Mouse (Mus musculus) gastrocnemius, postnatal 25 days (tissue): ENCODE measurements around the gene Tubgcp4. TPM values are rescaled to one million over a fixed set of nuclear protein-coding genes. Genes with fewer than 3 reads are reported as not detected.

ENCODE experiments used
- DNase-seq: peaks from one replicate; pipeline ENCODE4 v3.0.0; 2022
- total RNA-seq, 2 experiments: library from RNA; stranded (reverse); gene quantifications; 1 replicate in 1 of 2; 2 replicates in 1 of 2; pipeline ENCODE4 v1.2.3; 2021

Gene Tubgcp4
- total RNA-seq, 2 experiments from 2014 or later: 9.9 to 11.8 TPM

DNA sequence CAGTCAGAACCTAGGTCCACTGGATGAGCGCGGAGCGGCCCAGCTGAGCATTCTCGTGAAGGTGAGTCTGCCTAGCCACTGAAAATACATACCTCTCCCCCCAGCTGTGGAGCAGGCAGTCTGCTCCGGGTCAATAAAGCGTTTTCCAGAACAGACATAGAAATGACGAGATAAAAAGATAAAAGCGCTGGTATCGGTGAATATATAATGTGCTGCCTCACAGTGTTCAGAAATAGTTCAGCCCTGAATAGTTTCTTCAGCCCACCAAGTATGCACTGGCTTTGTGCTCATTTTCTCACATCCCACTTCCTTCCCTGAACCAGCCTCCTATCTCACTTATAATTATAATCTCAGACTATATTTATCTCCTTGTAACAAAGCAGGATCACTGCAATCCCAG, 25.0 kb downstream of the Tubgcp4 start:
- DNase-seq: no peak

DNA sequence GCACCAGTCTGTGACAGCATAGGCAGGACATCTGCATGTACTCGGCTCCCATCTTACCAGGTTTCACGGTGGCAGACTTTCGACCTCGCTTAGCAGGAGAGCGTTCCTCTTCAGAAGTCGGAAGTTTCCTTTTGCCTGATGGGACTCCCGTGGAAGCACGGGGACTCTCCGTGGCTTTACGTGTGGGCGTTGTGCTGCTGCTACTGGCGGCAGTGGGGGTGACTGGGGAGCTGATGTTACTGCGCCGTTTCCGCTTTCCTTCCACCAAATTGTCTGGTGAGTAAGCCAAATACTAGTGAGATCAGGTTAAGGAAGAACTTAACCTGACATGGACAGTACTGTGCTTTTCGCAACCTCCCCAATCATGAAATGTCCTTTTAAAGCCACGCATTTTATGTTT, 33.8 kb downstream of the Tubgcp4 start:
- no peak for DNase-seq

DNA sequence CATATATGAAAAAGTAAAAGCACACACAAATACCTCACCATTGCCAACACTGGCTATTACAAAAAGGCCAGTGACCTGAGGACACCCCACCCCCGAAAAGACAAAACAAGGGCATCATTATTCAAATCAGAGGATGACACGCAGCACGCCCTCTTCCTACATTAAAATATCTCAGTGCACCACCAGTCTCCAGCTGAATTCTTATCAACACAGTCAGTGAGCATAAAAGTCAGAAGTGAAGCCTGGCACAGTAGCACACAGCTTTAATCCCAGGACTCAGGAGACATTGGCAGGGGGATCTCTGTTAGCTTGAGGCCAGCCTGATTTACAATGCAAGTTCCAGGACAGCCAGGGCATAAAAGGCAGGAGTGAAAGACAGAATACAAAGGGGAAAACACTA, 36.1 kb downstream of the Tubgcp4 start:
- no peak for DNase-seq

DNA sequence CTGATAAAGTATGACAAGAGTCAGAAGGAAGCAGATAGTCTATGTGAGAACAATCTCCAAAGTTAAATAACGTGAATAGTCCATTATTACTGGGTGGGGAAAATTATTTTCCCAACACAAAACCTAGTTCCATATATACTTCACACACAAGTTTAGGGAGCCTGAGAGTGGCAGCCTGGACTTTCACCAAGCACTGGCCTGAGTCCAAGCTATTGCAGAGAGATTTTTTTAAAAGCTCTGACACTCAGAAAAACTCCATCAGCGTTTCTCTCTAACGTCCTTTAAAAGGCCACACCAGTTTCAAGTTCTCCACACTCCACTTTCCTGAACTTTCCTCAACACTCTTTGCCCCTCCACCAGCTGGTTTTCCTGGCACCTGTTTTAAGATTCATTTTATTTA, 44.0 kb downstream of the Tubgcp4 start:
- no peak for DNase-seq

DNA sequence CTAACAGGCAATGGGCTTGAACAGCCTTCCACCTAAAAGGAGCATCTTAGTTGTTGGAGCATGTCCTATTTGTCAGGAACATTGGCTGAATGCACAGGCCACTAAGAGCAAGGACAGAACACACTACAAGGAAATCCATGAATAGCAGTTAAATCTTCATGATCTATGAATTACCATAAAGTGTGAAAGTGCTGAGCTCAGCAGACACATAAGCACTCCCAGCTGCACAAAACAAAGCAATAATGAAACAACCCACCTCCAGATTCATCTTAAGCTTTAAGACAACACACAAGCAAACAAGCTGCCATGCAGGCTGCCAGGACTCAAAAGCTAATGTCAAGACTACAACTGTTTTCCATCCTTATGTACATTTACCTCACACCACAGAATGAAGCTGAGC, 48.7 kb downstream of the Tubgcp4 start:
- no peak for DNase-seq

DNA sequence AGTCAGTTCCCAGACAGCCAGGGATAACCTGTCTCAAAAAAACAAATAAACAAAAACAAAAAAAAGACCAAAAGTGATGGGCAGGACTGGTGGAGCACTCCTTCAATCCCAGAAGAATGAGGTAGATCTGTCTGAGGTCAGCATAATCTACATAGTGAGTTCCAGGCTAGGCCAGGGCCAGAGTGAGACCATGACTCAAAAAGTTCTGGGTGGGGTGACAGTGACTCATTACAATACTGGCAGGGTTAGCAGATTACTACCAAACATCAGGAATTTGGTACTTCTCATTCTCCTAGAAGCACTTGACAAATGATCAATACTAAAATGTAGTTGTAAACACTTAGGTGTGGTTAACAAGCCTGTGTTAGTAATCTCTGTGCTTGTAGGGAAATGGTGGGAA, 49.5 kb downstream of the Tubgcp4 start:
- no peak for DNase-seq

DNA sequence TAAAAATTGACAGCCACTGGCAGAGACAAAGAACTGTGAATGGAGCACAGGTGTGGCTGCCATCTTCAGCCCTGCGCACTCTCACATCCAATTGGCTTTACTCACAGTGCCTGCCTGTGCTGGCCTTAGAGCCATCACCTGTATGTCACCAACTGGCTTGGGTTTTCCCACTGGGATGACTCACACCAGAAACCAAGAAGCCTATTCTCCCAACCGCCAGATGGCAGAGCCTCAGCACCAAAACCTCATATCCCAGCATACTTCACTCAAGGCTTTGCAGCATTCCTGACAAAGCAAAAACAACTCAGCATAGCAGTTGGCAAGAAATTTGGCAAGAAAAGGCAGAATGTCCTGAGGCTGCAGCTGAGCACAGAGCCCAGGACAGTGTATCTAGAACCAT, 52.6 kb downstream of the Tubgcp4 start:
- DNase-seq: no peak

DNA sequence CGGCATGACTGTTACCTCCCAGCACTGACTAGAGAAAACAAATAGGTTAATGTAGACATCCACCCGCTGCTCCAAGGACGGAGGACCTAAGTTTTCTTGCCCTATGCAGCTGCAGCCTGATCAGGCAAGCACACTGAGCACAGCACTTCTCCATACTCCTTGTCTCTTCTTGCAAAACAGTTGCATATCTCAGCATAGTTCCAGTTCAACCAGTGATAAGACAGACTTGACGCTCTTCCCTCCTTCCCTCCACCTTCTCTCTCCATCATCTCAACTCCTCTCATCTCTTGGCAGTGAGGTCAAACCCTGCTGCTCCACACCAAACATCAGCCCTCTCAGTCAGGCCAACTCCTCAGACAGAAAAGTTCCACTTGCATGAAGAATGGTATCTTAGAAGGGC, 57.7 kb downstream of the Tubgcp4 start:
- no peak for DNase-seq

DNA sequence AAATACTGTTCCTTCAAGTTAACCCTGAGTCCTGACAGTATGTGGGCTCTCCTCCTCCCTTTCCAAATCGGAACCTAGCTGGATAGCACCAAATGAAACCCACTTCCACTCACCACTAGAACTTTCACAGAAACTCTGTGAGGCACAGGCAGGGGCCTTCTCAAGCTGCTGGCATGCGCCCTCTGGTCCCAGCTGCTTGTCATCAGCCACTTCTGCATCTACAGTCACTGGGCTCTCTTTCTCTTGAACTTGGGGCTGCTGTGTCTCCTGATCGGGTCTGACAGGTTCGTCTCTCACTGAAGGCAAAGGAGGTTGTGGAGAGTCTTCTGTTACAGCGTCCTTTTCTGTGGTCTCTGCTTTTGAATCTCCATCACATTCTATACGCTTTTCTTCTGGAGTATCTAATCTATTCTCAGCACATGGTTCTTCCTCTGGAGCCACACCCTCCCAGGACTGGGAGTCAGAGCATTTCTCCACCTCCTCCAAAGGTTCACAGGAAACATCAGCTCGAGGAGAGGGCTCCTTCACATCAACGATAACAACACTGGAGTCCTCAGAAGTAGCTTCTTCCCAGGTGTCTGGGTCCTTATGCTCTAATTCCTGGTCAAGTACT, 65.1 kb downstream of the Tubgcp4 start:
- DNase-seq: no peak

DNA sequence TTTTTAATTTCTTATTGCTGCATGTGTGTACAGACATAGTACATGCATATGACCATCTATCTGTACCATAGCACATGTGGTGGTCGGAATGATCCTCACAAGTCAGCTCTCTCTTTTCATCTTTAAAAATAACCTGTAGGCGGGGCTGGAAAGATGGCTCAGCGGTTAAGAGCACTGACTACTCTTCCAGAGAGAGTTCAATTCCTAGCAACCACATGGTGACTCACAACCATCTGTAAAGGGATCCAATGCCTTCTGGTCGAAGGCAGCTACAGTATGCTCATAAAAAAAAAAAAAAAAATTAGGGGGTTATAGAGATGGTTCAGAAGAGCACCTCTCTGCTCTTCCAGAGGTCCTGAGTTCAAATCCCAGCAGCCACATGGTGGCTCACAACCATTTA, 69.0 kb downstream of the Tubgcp4 start:
- no peak for DNase-seq

DNA sequence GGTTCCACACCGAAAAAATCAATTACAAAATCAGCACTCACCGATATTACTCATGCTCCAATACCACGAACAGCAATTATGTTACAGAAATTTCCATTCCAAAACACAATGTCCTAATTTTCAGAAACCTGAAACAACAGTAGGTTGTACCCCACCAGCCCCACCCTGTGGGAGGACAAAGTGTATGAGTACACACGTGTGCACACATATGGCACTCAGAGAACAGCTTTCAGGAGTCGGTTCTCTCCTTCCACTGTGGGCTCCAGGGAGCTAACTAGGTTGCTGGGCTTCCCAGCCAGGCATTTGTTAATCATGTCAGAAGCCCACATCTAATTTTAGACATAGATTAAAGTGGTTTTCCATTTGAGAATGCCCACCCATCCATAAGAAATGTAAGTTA, 73.6 kb downstream of the Tubgcp4 start:
- no peak for DNase-seq

Other genes starting within 250 kb of the Tubgcp4 start
- gene Ubr1, start 199.9 kb upstream of the Tubgcp4 start, total RNA-seq: 10 to 100 TPM; 20.4 to 21.3 TPM
- 1 to 10 TPM; 2.9 to 4.2 TPM for gene Tmem62, start 193.6 kb upstream of the Tubgcp4 start, total RNA-seq
- 10 to 100 TPM; 12.5 to 16.6 TPM for gene Ccndbp1, start 162.3 kb upstream of the Tubgcp4 start, total RNA-seq
- gene Epb42, start 133.6 kb upstream of the Tubgcp4 start, total RNA-seq: under 1 TPM in 1 of 2 experiments, not detected in 1; 0.16 TPM
- not detected for gene Tgm5, start 84.8 kb upstream of the Tubgcp4 start, total RNA-seq
- gene Tgm7, start 60.9 kb upstream of the Tubgcp4 start, total RNA-seq: not detected
- gene Adal, start 30.2 kb upstream of the Tubgcp4 start, total RNA-seq: 10 to 100 TPM; 13.9 to 14.5 TPM
- 1 to 10 TPM; 3.2 to 3.6 TPM for gene Lcmt2, start 30.0 kb upstream of the Tubgcp4 start, total RNA-seq
- gene Zscan29, start 471 bp downstream of the Tubgcp4 start, total RNA-seq: 1 to 10 TPM; 4.5 to 4.6 TPM
- gene Trp53bp1, start 100.8 kb downstream of the Tubgcp4 start, total RNA-seq: 10 to 100 TPM; 13.5 to 16.4 TPM
- 1 to 10 TPM; 7.0 to 7.8 TPM for gene Map1a, start 118.9 kb downstream of the Tubgcp4 start, total RNA-seq
- gene Ppip5k1, start 184.7 kb downstream of the Tubgcp4 start, total RNA-seq: 10 to 100 TPM; 65.1 to 69.9 TPM
- not detected for gene Ckmt1, start 187.1 kb downstream of the Tubgcp4 start, total RNA-seq
- gene Strc, start 216.5 kb downstream of the Tubgcp4 start, total RNA-seq: under 1 TPM in 1 of 2 experiments, not detected in 1; 0.08 TPM
- 10 to 100 TPM; 46.2 to 51.0 TPM for gene Pdia3, start 243.1 kb downstream of the Tubgcp4 start, total RNA-seq
- 1 to 10 TPM; 1.9 TPM for gene Catsper2, start 243.1 kb downstream of the Tubgcp4 start, total RNA-seq